Mouse (Mus musculus): ENCODE results near the gene Tmem159. TPM values are rescaled to one million over a fixed set of nuclear protein-coding genes. Genes with fewer than 3 reads are reported as not detected.

Tmem159 gene
- total RNA-seq (2014; fragmentation: Nextera tagmentation) (4.7 and 14.4 TPM in 2 replicates), total RNA-seq (2017) (7.7 and 7.8 TPM in 2 replicates)

GRCm38 (mm10) chr7:120102164-120102972 is at the start of gene Tmem159:
TSS of gene Tmem159 (plus strand) at chr7:120102353.
- ATAC-seq (replicated peaks; ENCODE audit: poor library complexity, severe bottlenecking), result peak; percentile 90

GRCm38 (mm10) chr7:120054016-120054415 is 48.1 kb upstream of the Tmem159 start:
- no peak for ATAC-seq (replicated peaks; ENCODE audit: poor library complexity, severe bottlenecking)

DNA sequence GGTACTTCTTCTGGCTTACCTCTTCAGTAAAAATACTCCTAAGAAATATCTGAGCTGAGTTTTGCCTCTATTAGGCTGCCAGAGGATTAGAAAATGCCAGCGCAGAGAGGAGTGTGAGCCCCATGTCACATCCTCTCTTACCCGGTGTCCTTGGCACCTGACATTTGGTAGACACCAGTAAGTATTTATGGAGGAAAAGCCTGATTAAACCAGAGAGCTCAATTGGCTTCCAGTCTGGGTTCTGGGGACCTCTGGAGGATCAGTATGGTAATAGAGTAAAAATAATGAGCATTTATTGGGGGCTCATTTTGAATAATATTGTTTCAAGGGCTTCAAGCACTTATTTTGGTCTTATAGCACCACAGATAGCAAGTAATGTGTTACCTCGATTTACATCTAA is 46.7 kb upstream of the Tmem159 start:
- ATAC-seq (replicated peaks; ENCODE audit: poor library complexity, severe bottlenecking), result no peak

DNA sequence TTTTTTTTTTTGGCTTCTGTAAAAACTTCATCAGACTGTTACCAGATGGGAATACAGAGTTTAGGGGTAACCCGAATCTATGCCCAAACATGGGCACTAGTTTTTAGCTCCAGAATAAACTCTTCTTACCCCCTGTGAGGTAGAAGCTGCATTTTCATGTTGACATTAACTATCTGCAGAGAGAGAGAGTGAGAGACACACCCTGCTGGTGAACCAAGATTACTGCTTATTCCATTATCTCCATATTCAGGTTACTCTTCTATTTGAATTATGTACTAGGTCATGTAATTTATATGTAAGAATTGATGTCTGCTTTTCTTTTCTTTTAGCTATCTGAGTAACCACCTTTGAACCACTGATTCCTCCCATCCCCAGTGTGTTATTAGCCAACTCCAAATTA is 38.1 kb upstream of the Tmem159 start:
- no peak for ATAC-seq (replicated peaks; ENCODE audit: poor library complexity, severe bottlenecking)

DNA sequence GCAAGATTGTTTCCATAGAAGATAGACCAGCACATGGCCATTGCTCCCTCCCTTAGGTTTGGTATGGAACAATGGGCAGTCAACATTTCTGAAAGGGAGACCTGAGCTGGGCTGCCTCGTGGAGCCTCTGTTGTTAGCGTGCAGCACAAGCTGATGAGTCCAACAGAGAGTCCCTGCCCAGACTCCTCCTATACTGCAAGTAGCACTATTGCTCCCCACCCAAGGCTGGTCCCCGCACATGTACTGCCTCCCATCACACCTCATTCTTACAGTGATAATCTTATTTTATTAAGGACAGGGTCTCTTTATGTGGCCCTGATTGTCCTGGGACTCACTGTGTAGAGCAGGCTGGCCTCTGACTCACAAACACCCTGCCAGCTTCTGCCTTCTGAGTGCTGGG is 34.0 kb upstream of the Tmem159 start:
- ATAC-seq (replicated peaks; ENCODE audit: poor library complexity, severe bottlenecking), result no peak

GRCm38 (mm10) chr7:120069164-120069563 is 33.0 kb upstream of the Tmem159 start:
- no peak for ATAC-seq (replicated peaks; ENCODE audit: poor library complexity, severe bottlenecking)

DNA sequence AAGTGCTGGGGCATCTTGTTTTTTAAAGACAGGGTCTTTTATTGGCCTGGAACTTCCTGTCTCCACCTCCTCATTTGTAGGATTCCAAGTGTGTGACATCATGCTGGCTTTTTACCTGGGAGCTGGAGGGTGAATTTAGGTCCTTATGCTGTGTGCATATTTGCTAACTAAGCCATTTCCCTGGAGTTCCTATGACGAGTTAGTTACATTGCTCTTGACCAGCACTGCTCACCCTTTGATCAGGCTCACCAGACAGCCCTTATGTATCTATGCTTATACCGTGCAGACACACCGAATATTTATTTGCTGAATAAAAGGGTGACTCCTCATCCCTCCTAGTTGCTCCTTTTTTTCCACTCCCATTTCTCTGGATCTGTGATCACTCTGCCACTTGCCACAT is 22.0 kb upstream of the Tmem159 start:
- no peak for ATAC-seq (replicated peaks; ENCODE audit: poor library complexity, severe bottlenecking)

- ATAC-seq (replicated peaks; ENCODE audit: poor library complexity, severe bottlenecking), result no peak
Measured at GRCm38 (mm10) chr7:120093033-120093432, 9.1 kb upstream of the Tmem159 start.

- no peak for ATAC-seq (replicated peaks; ENCODE audit: poor library complexity, severe bottlenecking)
Measured at GRCm38 (mm10) chr7:120094216-120094615, 7.9 kb upstream of the Tmem159 start.

- ATAC-seq (replicated peaks; ENCODE audit: poor library complexity, severe bottlenecking), result no peak
Measured at GRCm38 (mm10) chr7:120095180-120095579, 7.0 kb upstream of the Tmem159 start, which contains the start of gene Dnah3. TSS of gene Dnah3 (minus strand) at chr7:120095280.

DNA sequence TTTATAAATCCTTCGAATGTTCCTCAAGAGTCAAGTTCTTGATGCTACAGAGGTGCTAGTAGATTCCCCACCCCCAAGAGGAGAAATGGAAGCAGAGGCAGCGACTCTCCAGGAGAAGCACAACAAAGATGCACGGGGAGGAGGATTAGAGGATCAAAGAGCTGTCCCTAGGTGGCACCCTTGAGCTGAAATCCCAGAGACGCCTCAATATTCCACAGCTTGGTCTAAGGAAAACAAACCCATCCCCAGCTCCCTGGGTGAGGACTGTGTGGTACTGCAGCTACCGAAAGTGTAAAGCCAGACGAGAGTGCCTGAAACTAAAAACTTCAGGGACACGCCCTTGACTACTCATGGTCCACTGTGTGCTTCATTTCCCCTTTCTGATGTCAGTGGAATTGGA is 4.3 kb upstream of the Tmem159 start:
- ATAC-seq (replicated peaks; ENCODE audit: poor library complexity, severe bottlenecking), result peak; percentile 30

GRCm38 (mm10) chr7:120098403-120098802 is 3.8 kb upstream of the Tmem159 start:
- peak; percentile 43 for ATAC-seq (replicated peaks; ENCODE audit: poor library complexity, severe bottlenecking)

DNA sequence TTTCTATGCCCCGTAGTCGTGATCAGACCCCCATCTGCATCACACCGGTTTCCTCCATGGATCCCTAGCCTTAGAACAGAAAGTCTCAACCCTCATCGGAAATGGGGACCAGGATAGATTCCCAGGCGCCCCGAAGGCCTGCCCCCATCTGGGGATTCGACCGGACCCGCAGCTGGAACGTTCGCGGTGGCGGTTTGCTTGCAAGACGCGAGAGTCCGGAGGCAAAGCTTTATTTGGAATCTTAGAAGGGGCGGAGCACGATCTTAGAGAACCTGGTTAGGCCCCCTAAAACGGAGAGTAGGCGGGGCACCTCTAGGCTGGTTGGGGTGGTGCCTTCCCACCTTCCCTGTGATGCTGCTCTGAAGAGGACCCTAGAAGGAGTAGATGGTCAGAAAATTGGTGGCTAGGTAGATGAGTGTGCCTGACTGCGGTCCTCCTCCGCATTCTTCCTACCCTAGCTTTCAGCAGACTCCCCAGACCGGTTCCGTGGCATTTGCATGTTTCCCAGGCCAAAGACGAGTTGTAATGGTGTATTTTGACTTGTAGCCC is 940 bp downstream of the Tmem159 start:
- ATAC-seq (replicated peaks; ENCODE audit: poor library complexity, severe bottlenecking), result peak; percentile 35

DNA sequence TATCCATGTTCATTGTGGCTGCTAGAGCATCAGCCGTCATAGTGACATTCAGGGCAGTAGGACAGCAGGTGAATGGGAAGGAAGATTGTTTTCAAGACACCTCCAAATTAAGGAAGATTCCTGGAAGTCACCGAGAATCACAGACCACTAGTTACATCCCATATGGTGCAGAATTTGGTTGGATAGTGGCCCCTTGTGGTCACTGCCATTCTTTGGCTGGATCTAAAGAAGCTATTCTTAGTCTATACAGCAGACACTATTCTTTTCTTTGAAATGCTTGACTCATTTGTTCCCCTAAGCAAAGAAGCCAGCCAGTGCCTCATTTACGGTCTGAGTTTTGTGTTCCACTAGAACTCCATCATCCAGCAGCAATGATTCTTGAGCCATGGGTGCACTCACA is 2.8 kb downstream of the Tmem159 start:
- ATAC-seq (replicated peaks; ENCODE audit: poor library complexity, severe bottlenecking), result no peak

- ATAC-seq (replicated peaks; ENCODE audit: poor library complexity, severe bottlenecking), result no peak
Measured at GRCm38 (mm10) chr7:120106356-120106755, 4.2 kb downstream of the Tmem159 start.

GRCm38 (mm10) chr7:120109676-120110075 is 7.5 kb downstream of the Tmem159 start:
- ATAC-seq (replicated peaks; ENCODE audit: poor library complexity, severe bottlenecking), result no peak

GRCm38 (mm10) chr7:120116976-120117375 is 14.8 kb downstream of the Tmem159 start:
- no peak for ATAC-seq (replicated peaks; ENCODE audit: poor library complexity, severe bottlenecking)

DNA sequence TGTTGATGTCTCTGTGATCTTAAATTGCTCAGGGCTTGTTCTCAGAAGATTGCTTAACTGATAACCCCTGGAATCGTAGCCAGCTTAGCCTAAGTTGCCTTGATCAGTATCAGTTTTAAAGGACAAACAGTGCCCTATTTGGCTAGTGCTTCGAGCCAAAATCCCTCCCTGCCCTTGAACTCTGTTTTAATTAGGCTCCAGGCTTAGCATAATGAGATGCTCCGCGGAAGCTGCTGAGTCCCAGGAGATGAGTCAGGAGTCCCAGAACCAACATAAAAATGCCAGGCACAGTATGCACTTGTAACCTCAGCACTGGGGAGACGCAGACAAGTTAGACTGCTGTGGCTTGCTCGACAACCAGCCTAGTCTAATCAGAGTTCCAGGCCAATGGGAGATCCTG is 15.4 kb downstream of the Tmem159 start:
- ATAC-seq (replicated peaks; ENCODE audit: poor library complexity, severe bottlenecking), result no peak

GRCm38 (mm10) chr7:120123776-120124175 is 21.6 kb downstream of the Tmem159 start:
- no peak for ATAC-seq (replicated peaks; ENCODE audit: poor library complexity, severe bottlenecking)

- peak; percentile 81 for ATAC-seq (replicated peaks; ENCODE audit: poor library complexity, severe bottlenecking)
Measured at GRCm38 (mm10) chr7:120124844-120125243, 22.7 kb downstream of the Tmem159 start.

DNA sequence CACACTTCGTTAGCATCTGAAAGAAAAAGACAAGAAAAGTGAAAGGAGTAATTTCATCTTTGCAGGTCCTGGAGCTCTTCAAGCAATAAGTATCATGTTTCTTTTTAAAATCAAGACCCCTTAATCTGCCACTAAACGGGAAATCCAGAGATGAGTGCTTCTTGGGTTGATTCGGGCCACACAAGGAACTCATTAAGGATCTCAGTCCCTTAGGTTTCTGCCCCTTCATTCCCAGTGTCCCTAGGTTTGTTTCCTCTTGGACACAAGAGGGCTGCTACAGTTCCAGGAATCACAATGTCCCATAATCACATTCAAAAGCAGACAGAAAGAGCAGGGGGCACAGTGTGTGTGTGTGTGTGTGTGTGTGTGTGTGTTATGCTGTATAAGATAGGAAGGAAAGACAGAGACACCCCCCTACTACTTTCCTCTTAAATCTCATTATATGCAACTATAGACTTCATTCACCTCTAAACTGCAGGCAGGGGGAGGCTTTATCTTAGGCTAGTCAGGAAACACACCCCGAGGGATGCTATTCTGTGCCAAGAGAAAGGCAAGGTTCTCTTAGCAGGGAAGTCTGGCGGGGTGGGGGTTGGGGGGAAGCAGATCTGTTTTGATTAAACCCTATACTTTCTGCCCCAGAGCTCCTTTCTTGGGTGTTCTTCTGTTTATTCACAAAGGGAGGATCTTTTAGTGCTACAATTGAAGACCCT is 25.0 kb downstream of the Tmem159 start:
- ATAC-seq (replicated peaks; ENCODE audit: poor library complexity, severe bottlenecking), result no peak
